Mouse (Mus musculus) hindbrain, embryonic 11.5 days (tissue): ENCODE results near the gene N4bp2. TPM values are rescaled to one million over a fixed set of nuclear protein-coding genes. Genes with fewer than 3 reads are reported as not detected.

Source experiments
- ATAC-seq: fragments of 200-750 bp; cut with Nextera tagmentation; 2 replicates; pipeline ENCODE4 v1.8.0; 2017; ENCODE audit warnings: mild to moderate bottlenecking, moderate TSS enrichment, moderate library complexity; ENCODE audit not compliant: low FRiP score
- DNase-seq: peaks from one replicate; pipeline ENCODE4 v3.0.0-alpha.2; 2015; ENCODE audit warnings: low spot score
- H3K27ac ChIP-seq: fragments of 300-500 bp; sonication (generic); 2 replicates; pipeline ENCODE4 v1.5.1; 2014; ENCODE audit warnings: mild to moderate bottlenecking, low read depth, low read length
- H3K27me3 ChIP-seq: fragments of 300-500 bp; sonication (generic); 2 replicates; pipeline ENCODE4 v1.6.1; 2014; ENCODE audit warnings: mild to moderate bottlenecking, low read length, moderate library complexity, mixed read lengths; ENCODE audit not compliant: control insufficient read depth, insufficient read depth
- H3K36me3 ChIP-seq: fragments of 300-500 bp; sonication (generic); 2 replicates; pipeline ENCODE4 v1.6.1; 2014; ENCODE audit warnings: mild to moderate bottlenecking, low read length, moderate library complexity, mixed read lengths; ENCODE audit not compliant: control insufficient read depth, insufficient read depth
- H3K4me1 ChIP-seq: fragments of 300-500 bp; sonication (generic); replicated peaks from 2 replicates; pipeline ENCODE4 v1.6.1; 2014; ENCODE audit warnings: low read length, mixed read lengths; ENCODE audit not compliant: control insufficient read depth, insufficient read depth
- H3K4me2 ChIP-seq: fragments of 300-500 bp; sonication (generic); replicated peaks from 2 replicates; pipeline ENCODE4 v1.6.1; 2014; ENCODE audit warnings: mild to moderate bottlenecking, low read depth, low read length
- H3K4me3 ChIP-seq: fragments of 300-500 bp; sonication (generic); 2 replicates; pipeline ENCODE4 v1.5.1; 2014; ENCODE audit warnings: low read depth, low read length
- H3K9ac ChIP-seq: fragments of 300-500 bp; sonication (generic); 2 replicates; pipeline ENCODE4 v1.6.1; 2014; ENCODE audit warnings: low read depth, low read length
- H3K9me3 ChIP-seq: fragments of 300-500 bp; sonication (generic); 2 replicates; pipeline ENCODE4 v1.6.1; 2016; ENCODE audit warnings: low read length; ENCODE audit not compliant: control insufficient read depth
- WGBS: fragments of 180-500 bp; shearing (Covaris S2); extraction: QIAGEN DNeasy Blood & Tissue Kit; methylation state at CpG from one replicate; pipeline ENCODE4 v1.1.7; 2014; 5-methylcytosine and 5-hydroxymethylcytosine counted together
- polyA plus RNA-seq: library from polyadenylated mRNA; unstranded; fragments of >200 nt; fragmentation: Nextera tagmentation; extraction: Ambion mirVana; gene quantifications from 2 replicates; pipeline ENCODE4 v1.2.1, GENCODE M21; 2014

N4bp2 gene
- polyA plus RNA-seq, 1 experiment from 2014 or later = 55.7 TPM

DNA sequence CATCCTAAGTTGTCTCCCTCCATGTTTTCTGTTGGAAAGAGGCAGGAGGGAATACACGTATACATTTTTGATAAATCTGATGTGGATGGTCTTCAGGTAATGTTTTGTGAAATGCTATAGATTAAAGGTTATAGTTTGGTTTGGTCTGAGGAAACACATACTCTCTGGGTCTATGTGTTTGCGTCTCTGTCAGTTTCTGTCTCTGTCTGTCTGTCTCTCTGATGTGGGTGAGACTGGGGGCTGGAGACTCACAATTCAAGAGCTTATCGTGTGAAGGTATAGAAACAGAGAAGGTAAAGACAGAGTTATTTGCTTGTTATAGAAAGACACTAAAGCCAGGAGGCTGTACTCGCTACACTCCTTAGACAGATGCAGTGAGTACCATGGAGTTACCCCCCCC is 106.3 kb downstream of the N4bp2 start:
- DNase-seq (no peak), ATAC-seq (no peak)
- no peaks in the 10 kb centered on the region for H3K4me1 ChIP-seq
- H3K27ac ChIP-seq = no peak overlapping the region
- no peak overlapping the region for H3K4me3 ChIP-seq
- H3K9me3 ChIP-seq = no peaks in the 10 kb centered on the region
- H3K9ac ChIP-seq = no peak overlapping the region
- H3K36me3 ChIP-seq = no peaks in the 10 kb centered on the region
- no peak overlapping the region for H3K4me2 ChIP-seq
- H3K27me3 ChIP-seq = no peaks in the 10 kb centered on the region
- 89% methylated on average over 4 of the region's 4 CpGs for WGBS

DNA sequence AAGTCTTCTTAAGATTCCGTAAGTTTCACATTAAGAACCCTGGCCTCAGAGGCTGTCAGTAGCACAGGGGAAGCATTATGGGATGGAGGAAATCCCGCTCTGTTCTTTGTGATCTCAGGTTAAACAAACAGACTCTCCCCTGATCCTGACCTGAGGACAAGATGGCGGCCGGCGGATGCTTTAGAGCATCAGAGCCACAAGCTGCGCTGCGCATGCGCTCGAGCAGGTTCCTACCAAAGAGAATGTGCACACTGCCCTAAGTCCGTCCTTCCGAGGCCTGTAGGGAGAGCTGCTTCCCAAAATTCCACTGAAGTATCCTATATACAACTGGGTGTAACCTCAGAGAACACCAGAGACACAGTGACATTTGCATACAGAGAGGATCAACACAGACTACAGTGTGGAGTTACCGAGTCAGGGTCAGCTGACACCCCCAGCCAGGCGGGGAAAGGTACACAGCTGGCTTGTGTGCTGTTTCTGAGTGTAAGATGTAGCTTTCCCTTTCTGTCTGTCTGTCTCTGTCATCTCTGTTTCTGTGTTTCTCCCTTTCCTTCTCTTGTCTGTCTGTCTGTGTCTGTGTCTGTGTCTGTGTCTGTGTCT is 108.1 kb downstream of the N4bp2 start:
- Histone ChIP-seq H3K27ac (no peak overlapping the region), H3K9ac (no peak overlapping the region), H3K4me1 (no peaks in the 10 kb centered on the region), H3K36me3 (no peaks in the 10 kb centered on the region), H3K4me2 (no peak overlapping the region), H3K9me3 (no peaks in the 10 kb centered on the region), H3K4me3 (no peak overlapping the region), H3K27me3 (no peaks in the 10 kb centered on the region)
- ATAC-seq (no peak), DNase-seq (no peak)
- 90% methylated on average over 13 of the region's 13 CpGs for WGBS

- Histone ChIP-seq H3K9me3 (no peaks in the 10 kb centered on the region), H3K27ac (no peak overlapping the region), H3K9ac (no peak overlapping the region), H3K27me3 (no peaks in the 10 kb centered on the region), H3K4me3 (no peak overlapping the region), H3K36me3 (no peaks in the 10 kb centered on the region), H3K4me1 (no peaks in the 10 kb centered on the region), H3K4me2 (no peak overlapping the region)
- ATAC-seq (no peak), DNase-seq (no peak)
- WGBS = 79% methylated on average over 4 of the region's 4 CpGs
Measured at GRCm38 (mm10) chr5:65873212-65873611, 109.9 kb downstream of the N4bp2 start.

GRCm38 (mm10) chr5:65875269-65875668 is 111.9 kb downstream of the N4bp2 start:
- Histone ChIP-seq H3K9me3 (no peaks in the 10 kb centered on the region), H3K4me3 (no peak overlapping the region), H3K4me1 (no peaks in the 10 kb centered on the region), H3K36me3 (no peaks in the 10 kb centered on the region), H3K27ac (no peak overlapping the region), H3K27me3 (no peaks in the 10 kb centered on the region), H3K4me2 (no peak overlapping the region), H3K9ac (no peak overlapping the region)
- DNase-seq (no peak), ATAC-seq (no peak)
- 95% methylated on average over 7 of the region's 7 CpGs for WGBS

DNA sequence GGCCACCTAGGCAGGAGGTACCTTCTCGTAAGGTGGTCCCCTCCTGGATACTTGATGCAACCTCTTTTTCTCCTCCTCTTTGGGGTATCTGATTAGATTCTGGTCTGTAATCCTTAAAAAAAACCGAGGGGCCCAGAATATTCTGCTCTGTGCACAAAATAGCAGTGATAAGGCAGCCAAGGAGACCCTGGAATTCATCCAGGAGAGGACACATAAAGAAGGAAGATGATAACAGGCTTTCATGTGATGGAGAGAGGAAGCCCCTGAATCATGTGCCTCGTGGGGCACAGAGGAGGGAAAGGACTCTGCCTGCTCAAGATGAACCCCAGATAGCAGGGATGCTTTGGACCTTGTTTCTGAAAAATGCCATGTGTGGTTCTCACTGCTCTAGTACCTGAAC is 115.0 kb downstream of the N4bp2 start:
- ATAC-seq (no peak), DNase-seq (no peak)
- Histone ChIP-seq H3K27ac (no peak overlapping the region), H3K36me3 (no peaks in the 10 kb centered on the region), H3K4me2 (no peak overlapping the region), H3K9me3 (no peaks in the 10 kb centered on the region), H3K27me3 (no peaks in the 10 kb centered on the region), H3K4me1 (no peaks in the 10 kb centered on the region), H3K4me3 (no peak overlapping the region), H3K9ac (no peak overlapping the region)
- WGBS = 68% methylated on average over 3 of the region's 3 CpGs

Other genes starting within 250 kb of the N4bp2 start
- gene Smim14, start 226.3 kb upstream of the N4bp2 start, polyA plus RNA-seq = 109 and 111 TPM in 2 replicates
- 147 and 172 TPM in 2 replicates for gene Ube2k, start 226.3 kb upstream of the N4bp2 start, polyA plus RNA-seq
- 114 and 125 TPM in 2 replicates for gene Pds5a, start 65.2 kb upstream of the N4bp2 start, polyA plus RNA-seq
- 0.09 and 0.52 TPM in 2 replicates for gene Rhoh, start 97.7 kb downstream of the N4bp2 start, polyA plus RNA-seq
- gene Chrna9, start 171.4 kb downstream of the N4bp2 start, polyA plus RNA-seq = 0.20 and 0.70 TPM in 2 replicates
- gene 9130230L23Rik, start 240.8 kb downstream of the N4bp2 start, polyA plus RNA-seq = 0.32 and 0.40 TPM in 2 replicates